Mouse (Mus musculus) myocyte (in vitro differentiated cells): ENCODE results near the gene E130114P18Rik. TPM values are rescaled to one million over a fixed set of nuclear protein-coding genes. Genes with fewer than 3 reads are reported as not detected.
A peak's percentile ranks its signal among the peaks of the same experiment; 100 is the strongest.

ENCODE experiments used
- H3K27me3 ChIP-seq: one replicate; pipeline ENCODE4 v1.6.1; 2011; ENCODE audit not compliant: control insufficient read depth, insufficient read depth, insufficient read length
- H3K36me3 ChIP-seq: one replicate; pipeline ENCODE4 v1.6.1; 2011; ENCODE audit not compliant: control insufficient read depth, insufficient read depth
- H3K4me2 ChIP-seq: one replicate; pipeline ENCODE4 v1.6.1; 2011; ENCODE audit warnings: low read depth, control low read depth
- H3K4me3 ChIP-seq: one replicate; pipeline ENCODE4 v1.5.1; 2011; ENCODE audit warnings: mild to moderate bottlenecking, control low read depth, moderate library complexity
- H3K79me2 ChIP-seq: one replicate; pipeline ENCODE4 v1.6.1; 2011; ENCODE audit not compliant: control insufficient read depth, insufficient read depth
- H3ac ChIP-seq: one replicate; pipeline ENCODE4 v1.6.1; 2011; ENCODE audit not compliant: control insufficient read depth, insufficient read length
- CEBPB ChIP-seq: IDR thresholded peaks from 2 replicates; pipeline ENCODE4 v1.6.1; 2011; ENCODE audit warnings: mild to moderate bottlenecking, moderate library complexity; ENCODE audit not compliant: poor library complexity, insufficient read depth, severe bottlenecking
- E2F4 ChIP-seq: IDR thresholded peaks from one replicate; pipeline ENCODE4 v1.6.1; 2011; ENCODE audit warnings: mild to moderate bottlenecking, control low read depth, moderate library complexity; ENCODE audit not compliant: insufficient read depth
- MAX ChIP-seq: IDR thresholded peaks from one replicate; pipeline ENCODE4 v1.6.1; 2011; ENCODE audit warnings: low read depth, mild to moderate bottlenecking, control low read depth
- MYOD1 ChIP-seq, 3 experiments: IDR thresholded peaks; one replicate each; pipeline ENCODE4 v1.6.1; 2011; ENCODE audit warnings: control low read depth in 2 of 3, low read depth in 2 of 3, mild to moderate bottlenecking in 2 of 3, moderate library complexity in 1 of 3; ENCODE audit not compliant: insufficient read length in 2 of 3, control insufficient read depth in 1 of 3
- MYOG ChIP-seq, 3 experiments: IDR thresholded peaks; one replicate each; pipeline ENCODE4 v1.6.1; 2011; ENCODE audit warnings: control low read depth in 2 of 3, low read depth in 2 of 3, mild to moderate bottlenecking in 2 of 3; ENCODE audit not compliant: insufficient read length in 2 of 3, control insufficient read depth in 1 of 3, insufficient read depth in 1 of 3
- POLR2A ChIP-seq: IDR thresholded peaks from one replicate; pipeline ENCODE4 v1.6.1; 2011; ENCODE audit warnings: low read depth, mild to moderate bottlenecking, control low read depth, moderate library complexity; ENCODE audit not compliant: insufficient read length
- POLR2AphosphoS2 ChIP-seq: IDR thresholded peaks from one replicate; pipeline ENCODE4 v1.6.1; 2011; ENCODE audit warnings: low read depth, control low read depth; ENCODE audit not compliant: insufficient read length
- REST ChIP-seq: IDR thresholded peaks from one replicate; pipeline ENCODE4 v1.6.1; 2011; ENCODE audit warnings: mild to moderate bottlenecking, control low read depth, moderate library complexity; ENCODE audit not compliant: insufficient read depth, insufficient read length
- SRF ChIP-seq: IDR thresholded peaks from one replicate; pipeline ENCODE4 v1.6.1; 2011; ENCODE audit warnings: low read depth; ENCODE audit not compliant: control insufficient read depth, insufficient read length
- TCF12 ChIP-seq: IDR thresholded peaks from one replicate; pipeline ENCODE4 v1.6.1; 2011; ENCODE audit warnings: mild to moderate bottlenecking, control low read depth; ENCODE audit not compliant: poor library complexity, insufficient read depth, severe bottlenecking
- TCF3 ChIP-seq: IDR thresholded peaks from one replicate; pipeline ENCODE4 v1.6.1; 2011; ENCODE audit warnings: low read depth, control low read depth; ENCODE audit not compliant: insufficient read length
- USF1 ChIP-seq: IDR thresholded peaks from one replicate; pipeline ENCODE4 v1.6.1; 2011; ENCODE audit warnings: low read depth, mild to moderate bottlenecking, control low read depth, moderate library complexity
- polyA plus RNA-seq: library from polyadenylated mRNA; unstranded; fragments of >200 nt; fragmentation: generic; extraction: Trizol; gene quantifications from one replicate; pipeline ENCODE4 v1.2.1, GENCODE M21; 2012; ENCODE audit warnings: missing spikeins

Gene E130114P18Rik
- polyA plus RNA-seq, 1 experiment = not detected

- Histone ChIP-seq H3ac (no peak overlapping the region), H3K4me3 (peak overlapping the region; percentile 11), H3K36me3 (no peaks in the 10 kb centered on the region), H3K4me2 (peak overlapping the region; percentile 74), H3K79me2 (no peaks in the 10 kb centered on the region), H3K27me3 (peaks cover 2% of the 10 kb centered on the region)
- TF ChIP-seq POLR2A (no peak), POLR2AphosphoS2 (no peak), REST (no peak)
These were observed 25.4 kb downstream of the E130114P18Rik start for GRCm38 (mm10) chr4:97752276-97753010.

GRCm38 (mm10) chr4:97751483-97752251 is 26.2 kb downstream of the E130114P18Rik start:
- H3K36me3 ChIP-seq = no peaks in the 10 kb centered on the region
- no peaks in the 10 kb centered on the region for H3K79me2 ChIP-seq
- TF ChIP-seq MYOD1 (IDR thresholded peaks at IDR 0.05; ENCODE audit: control insufficient read depth in 1 of 3, insufficient read length in 2 of 3, low read depth in 2 of 3) = no peak
- no peak for TF ChIP-seq POLR2A
- no peak for TF ChIP-seq REST
- no peak for TF ChIP-seq TCF3
- TF ChIP-seq CEBPB = no peak
- no peak for TF ChIP-seq POLR2AphosphoS2
- TF ChIP-seq MAX = no peak
- no peak for TF ChIP-seq MYOG (IDR thresholded peaks at IDR 0.05; ENCODE audit: control insufficient read depth in 1 of 3, insufficient read depth in 1 of 3, insufficient read length in 2 of 3, low read depth in 2 of 3)
- TF ChIP-seq SRF = no peak
- TF ChIP-seq E2F4 = no peak
- TF ChIP-seq TCF12 = no peak
- TF ChIP-seq USF1 = no peak
- no peaks in the 10 kb centered on the region for H3K27me3 ChIP-seq
- H3ac ChIP-seq = no peak overlapping the region
- peak overlapping the region; percentile 74 for H3K4me2 ChIP-seq
- peak overlapping the region; percentile 11 for H3K4me3 ChIP-seq

- Histone ChIP-seq H3K4me2 (peak overlapping the region; percentile 74), H3ac (no peak overlapping the region), H3K27me3 (no peaks in the 10 kb centered on the region), H3K36me3 (no peaks in the 10 kb centered on the region), H3K4me3 (peak overlapping the region; percentile 11), H3K79me2 (no peaks in the 10 kb centered on the region)
- TF ChIP-seq SRF (no peak), USF1 (no peak), E2F4 (no peak), POLR2AphosphoS2 (no peak), TCF3 (no peak), MYOD1 (IDR thresholded peaks at IDR 0.05; ENCODE audit: control insufficient read depth in 1 of 3, insufficient read length in 2 of 3, low read depth in 2 of 3) (no peak), CEBPB (no peak), MAX (no peak)
These were observed 26.8 kb downstream of the E130114P18Rik start for GRCm38 (mm10) chr4:97751030-97751482.

- no peaks in the 10 kb centered on the region for H3K79me2 ChIP-seq
- H3K4me2 ChIP-seq = no peak overlapping the region
- TF ChIP-seq MYOD1 (IDR thresholded peaks at IDR 0.05; ENCODE audit: control insufficient read depth in 1 of 3, insufficient read length in 2 of 3, low read depth in 2 of 3) = no peak
- TF ChIP-seq SRF = no peak
- TF ChIP-seq TCF12 = no peak
- no peak for TF ChIP-seq REST
- TF ChIP-seq E2F4 = no peak
- no peak for TF ChIP-seq POLR2A
- H3K4me3 ChIP-seq = no peak overlapping the region
- no peak overlapping the region for H3ac ChIP-seq
- no peaks in the 10 kb centered on the region for H3K36me3 ChIP-seq
- H3K27me3 ChIP-seq = no peaks in the 10 kb centered on the region
These were observed 27.5 kb downstream of the E130114P18Rik start for GRCm38 (mm10) chr4:97750401-97750800.

GRCm38 (mm10) chr4:97746106-97746900 is 31.6 kb downstream of the E130114P18Rik start:
- Histone ChIP-seq H3K4me3 (no peak overlapping the region), H3K4me2 (no peak overlapping the region), H3K27me3 (no peaks in the 10 kb centered on the region), H3K36me3 (no peaks in the 10 kb centered on the region), H3ac (no peak overlapping the region), H3K79me2 (no peaks in the 10 kb centered on the region)
- TF ChIP-seq E2F4 (no peak), MYOG (IDR thresholded peaks at IDR 0.05; ENCODE audit: control insufficient read depth in 1 of 3, insufficient read depth in 1 of 3, insufficient read length in 2 of 3, low read depth in 2 of 3) (no peak), CEBPB (no peak), TCF3 (no peak), TCF12 (no peak), POLR2A (no peak), REST (no peak), MYOD1 (IDR thresholded peaks at IDR 0.05; ENCODE audit: control insufficient read depth in 1 of 3, insufficient read length in 2 of 3, low read depth in 2 of 3) (no peak), MAX (no peak), POLR2AphosphoS2 (no peak)
